Mouse (Mus musculus) ES-CJ7 (cell line): ENCODE measurements at regions not wholly inside any gene's neighbourhood (a gene's known extent, or its start where the extent isn't known, plus 50 kb on each side); places are given as distances from the start of the nearest gene placed in this dataset.

Experiments used
- DNase-seq: peaks from one replicate; pipeline ENCODE4 v3.0.0; 2011; ENCODE audit warnings: low read depth, low spot score

DNA sequence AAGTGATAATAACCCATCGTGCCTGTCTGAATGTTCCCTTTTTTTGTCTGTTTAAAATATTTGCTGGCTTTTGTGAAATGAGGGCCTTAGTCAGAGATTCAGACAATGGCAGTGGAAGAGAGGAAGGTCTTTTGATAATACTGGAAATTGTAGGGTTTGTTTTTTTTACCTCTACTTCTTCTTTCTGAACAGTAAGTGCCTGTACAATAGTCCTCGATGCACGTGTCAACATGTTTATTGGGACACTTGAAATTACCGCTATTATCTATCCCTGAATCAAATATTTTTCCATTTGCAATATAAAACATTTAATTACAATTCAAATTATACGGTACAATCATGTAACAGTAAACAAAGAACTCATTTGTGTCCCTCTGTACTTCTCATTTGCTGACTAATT is 733.5 kb downstream of the Fam19a2 start:
- no peak for DNase-seq

GRCm38 (mm10) chr10:123998959-123999358 is 735.2 kb downstream of the Fam19a2 start:
- no peak for DNase-seq

DNA sequence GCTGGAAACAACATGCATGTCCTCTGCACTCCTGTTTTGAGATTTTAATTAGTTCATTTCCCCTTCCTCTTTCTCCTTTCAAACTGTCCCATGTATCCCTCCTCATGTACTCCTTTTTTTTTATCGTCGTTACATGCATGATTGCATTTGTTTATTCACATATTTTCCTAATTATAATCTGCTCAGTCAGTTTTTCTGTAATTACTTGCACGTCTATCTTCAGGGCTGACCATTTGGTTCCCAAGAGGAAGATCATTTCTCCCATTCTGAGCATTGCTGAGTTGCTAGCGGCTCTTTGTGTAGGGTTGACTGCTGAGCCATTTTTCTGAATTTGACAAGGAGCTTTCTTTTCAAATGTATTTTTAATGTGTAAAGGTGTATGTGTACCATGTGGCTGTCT is 781.2 kb downstream of the Fam19a2 start:
- DNase-seq = no peak

- DNase-seq = no peak
Observed at GRCm38 (mm10) chr10:124045791-124046190, 782.0 kb downstream of the Fam19a2 start.

DNA sequence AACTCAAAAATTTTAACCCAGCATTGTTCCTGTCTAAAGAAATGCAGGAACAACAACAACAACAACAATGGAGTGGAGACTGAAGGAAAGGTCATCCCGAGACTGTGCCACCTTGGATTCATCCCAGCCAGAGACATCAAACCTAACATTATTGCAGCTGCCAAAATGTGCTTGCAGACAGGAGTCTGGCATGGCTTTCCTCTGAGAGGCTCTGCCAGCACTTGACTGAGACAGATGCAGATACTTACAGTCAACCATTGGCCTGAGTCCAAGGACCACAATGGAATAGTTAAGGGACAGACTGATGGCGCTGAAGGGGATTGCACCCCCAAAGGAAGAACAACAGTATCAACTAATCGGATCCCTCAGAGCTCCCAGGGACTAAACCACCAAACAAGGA is 819.0 kb downstream of the Fam19a2 start:
- no peak for DNase-seq

- DNase-seq = no peak
Observed at GRCm38 (mm10) chr10:124090547-124090946, 826.8 kb downstream of the Fam19a2 start.

DNA sequence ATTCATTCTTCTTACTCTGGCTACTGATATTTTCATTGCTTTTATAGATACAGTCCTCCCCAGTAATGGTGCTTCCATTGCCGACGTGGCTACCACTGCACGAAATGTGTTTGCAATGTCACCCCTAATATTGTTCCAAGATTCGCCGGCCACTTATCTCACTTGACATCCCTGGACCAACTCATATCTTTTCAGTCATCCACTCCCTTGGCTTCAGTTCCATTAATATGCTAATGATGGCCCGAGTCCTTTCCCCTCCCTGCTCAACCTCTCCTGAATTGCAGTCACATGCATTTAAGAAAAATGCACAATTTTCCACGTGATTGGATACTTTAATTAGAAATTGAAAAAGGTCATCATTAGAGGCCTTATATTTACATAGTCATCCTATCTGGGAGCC is 827.6 kb downstream of the Fam19a2 start:
- no peak for DNase-seq

GRCm38 (mm10) chr10:124119585-124119984 is 855.8 kb downstream of the Fam19a2 start:
- DNase-seq = no peak

DNA sequence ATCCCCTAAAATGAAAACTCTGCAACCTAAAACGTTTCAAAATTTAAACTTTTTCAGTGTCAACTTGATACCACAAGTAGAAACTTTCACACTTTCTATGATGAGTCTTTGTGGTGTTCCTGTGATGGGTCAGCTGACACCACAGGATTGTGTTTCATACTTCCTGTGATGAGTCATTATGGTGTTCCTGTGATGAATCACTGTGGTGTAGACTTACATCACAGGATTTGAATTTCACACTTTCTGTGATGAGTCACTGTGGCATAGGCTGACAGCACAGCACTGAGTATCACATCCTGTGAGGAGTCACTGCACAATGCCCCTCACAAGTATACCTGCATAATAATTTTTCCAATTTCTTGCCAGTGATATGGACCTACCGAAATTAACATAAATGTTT is 874.7 kb downstream of the Fam19a2 start:
- no peak for DNase-seq

DNA sequence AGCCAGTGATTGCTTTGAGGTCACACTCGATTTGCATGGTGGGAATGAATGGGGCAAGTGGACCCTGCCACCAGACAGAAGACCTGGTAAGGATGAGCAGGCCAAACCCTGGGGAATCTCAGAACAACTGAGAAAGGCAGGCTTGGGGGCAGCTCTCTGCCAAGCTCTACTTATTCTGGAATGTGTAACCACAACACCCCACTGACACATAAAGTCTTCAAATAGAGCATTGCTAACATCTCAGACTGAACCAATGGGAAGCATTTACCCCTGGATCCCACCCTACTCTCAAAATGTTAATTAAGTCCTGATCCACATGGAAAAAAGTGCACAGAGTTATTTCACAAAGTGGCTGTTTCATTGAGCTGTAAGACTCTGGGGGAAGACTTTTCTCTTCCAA is 878.5 kb downstream of the Fam19a2 start:
- no peak for DNase-seq

DNA sequence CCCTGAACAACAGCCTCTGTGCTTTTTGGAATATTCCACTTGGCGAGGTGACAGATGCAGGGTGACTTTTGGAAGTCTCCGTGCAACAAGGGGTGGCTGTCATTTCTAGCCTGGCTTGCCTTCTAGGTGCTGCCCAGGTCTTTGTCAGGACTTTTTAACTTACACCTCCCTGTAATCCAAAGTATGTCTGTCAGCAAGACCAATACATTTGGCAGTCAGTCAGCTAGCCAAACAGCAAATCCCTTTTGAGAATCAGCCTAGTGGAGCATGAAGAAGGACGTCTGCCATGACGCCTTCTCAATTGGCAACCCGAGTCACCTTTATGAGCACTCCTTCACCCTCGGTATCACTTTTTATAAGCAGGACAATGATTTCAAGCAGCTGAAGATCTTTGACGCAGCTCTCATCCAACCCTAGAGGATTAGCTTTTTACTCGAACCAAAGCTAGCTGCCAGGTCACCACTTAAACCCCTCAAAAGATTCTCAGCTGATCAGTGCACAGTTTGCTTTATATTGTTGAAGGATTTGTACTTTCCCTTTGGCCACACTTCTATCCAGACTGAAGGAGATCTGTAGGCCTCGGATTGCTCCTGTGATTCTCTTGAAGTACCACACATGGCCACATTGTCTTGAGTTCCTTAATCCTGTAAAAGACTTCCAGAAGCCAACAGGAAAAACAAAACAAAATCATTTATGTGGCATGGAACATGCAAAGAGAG is 883.1 kb downstream of the Fam19a2 start:
- DNase-seq = no peak

GRCm38 (mm10) chr10:124163441-124163840 is 899.6 kb downstream of the Fam19a2 start:
- DNase-seq = no peak

- DNase-seq = no peak
Observed at GRCm38 (mm10) chr10:124175598-124175997, 911.8 kb downstream of the Fam19a2 start.

DNA sequence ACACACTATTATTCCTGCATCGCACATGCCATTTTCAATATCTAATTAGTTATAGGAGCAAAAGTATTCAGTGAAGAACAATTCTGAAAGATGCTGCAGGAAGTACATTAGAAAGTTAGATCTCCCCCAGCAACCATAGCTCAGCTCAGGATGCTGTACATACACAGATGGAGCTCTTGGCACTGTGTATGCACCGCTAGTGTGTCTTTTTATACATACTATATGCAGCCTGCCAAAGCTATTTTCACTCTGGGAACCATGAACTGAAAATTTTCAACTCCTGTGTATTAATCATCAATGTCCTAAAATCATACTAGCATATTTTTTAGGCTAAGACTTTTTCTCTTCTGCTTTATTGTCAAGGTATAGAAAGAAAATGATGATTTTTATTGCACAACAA is 944.5 kb downstream of the Fam19a2 start:
- no peak for DNase-seq

DNA sequence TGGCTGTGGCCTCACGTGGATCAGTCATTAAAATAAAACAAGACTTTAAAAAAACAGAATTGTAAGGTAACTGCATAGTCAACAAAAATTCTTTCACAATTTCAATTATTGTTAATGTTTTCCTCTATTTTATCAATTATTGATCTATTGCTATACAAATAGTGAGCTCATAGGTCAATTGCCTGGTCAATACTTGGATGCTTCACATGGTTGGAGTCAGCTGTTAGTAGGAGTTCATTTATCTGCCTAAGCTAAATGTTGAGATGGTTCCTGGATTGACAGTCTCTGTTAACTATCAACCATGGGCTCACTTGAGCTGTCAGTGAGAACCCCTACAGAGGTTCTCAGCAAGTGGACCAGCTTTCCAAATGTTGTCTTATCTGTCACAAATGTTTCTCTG is 955.7 kb downstream of the Fam19a2 start:
- no peak for DNase-seq

DNA sequence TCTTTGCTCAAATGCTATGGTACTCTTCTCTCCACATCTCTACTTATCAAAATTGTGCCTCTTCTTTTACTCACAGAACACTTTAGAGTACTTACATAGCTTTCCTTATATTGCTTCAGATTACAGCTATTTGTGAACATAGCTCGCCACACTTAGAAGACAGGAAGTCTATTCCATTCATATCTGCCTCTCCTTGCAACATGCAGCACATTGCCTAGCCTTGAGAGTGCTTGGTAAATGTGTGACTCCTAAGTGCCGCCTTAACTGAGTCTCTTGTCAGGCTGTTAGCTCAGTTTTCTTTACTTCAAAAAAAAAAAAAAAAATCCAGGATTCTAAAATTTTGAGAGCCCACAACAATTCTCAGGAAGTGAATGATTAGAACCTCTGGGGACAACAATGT is 958.3 kb downstream of the Fam19a2 start:
- no peak for DNase-seq

DNA sequence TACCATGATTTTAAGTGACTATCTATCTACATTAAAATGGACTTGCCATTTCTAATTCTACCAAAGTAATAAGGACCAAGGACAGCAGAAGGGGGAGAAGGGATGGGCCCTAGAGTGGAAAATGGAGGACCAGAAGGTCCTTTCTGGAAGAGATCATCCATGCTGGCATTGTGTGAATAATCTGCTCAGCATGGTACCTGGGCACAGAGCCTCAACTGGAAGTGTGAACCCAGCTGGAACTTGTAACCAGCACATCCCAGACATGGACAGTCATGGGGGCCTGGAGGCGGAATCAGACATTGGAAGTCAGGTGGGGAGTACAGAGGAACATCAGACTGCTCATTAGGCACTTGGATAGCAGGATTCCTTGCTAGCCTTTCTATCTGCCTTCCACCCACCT is 963.3 kb downstream of the Fam19a2 start:
- no peak for DNase-seq

DNA sequence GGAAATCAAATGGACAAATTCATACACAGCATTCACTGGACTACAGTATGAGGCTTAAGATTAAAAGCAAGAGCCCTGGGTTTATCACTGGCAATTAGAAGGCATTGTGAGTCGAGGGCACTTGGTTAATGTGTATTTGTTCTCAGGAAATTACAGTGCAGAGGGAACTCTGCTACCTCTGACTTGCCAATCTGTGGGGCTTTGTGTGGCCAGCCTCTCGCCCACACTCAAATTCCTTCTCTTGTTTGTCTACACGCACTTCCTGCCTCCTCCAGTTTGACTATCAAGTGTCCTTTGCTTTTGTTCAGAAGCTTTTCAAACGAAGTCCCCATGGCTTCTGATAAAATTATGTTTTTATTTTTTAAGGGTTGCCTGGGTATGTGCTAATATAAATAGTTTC is 985.6 kb downstream of the Fam19a2 start:
- DNase-seq = no peak

- DNase-seq = no peak
Observed at GRCm38 (mm10) chr10:124250004-124250403, 986.2 kb downstream of the Fam19a2 start.

- no peak for DNase-seq
Observed at GRCm38 (mm10) chr10:124288301-124288995, 1024.7 kb downstream of the Fam19a2 start.

DNA sequence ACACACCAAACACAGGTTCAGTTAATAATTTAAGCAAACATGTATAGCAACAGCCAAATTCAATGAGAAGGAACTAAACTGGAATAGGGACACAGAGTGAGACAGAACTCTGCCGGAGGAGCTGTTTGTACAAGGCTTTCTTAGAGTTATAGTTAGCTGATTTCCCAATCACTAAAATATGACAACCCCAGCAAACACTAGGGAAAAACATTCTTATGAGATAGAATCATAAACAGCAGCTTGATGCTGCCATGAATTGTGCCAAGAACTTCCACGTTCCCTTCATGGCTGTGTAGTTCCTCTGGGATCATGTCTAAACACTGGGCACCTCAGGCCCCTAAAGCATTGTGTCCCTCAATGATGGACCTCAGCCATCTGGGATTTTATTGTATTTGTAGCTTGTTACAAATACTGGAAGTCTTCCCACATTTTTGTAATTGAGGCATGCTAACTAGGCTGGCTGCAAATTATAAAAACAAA is 1033.4 kb downstream of the Fam19a2 start:
- DNase-seq = no peak

DNA sequence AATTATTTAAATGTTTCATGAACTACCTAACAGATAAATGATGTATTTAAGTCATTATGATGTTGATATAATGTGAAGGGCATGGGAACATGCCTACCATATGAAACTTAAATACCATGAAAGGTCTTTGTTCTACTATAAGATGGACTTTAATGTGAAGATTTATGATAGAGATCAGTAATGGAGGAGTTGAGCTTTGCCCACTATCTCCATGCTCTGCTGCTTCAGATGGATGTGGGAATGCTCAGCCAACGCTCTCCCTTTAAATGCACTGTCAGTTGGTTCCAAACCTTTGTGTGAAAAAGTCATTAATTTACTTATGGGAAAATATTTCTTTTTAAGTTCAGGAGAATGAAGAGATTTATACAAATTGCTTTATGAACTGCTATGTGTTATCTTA is 1040.9 kb downstream of the Fam19a2 start:
- DNase-seq = no peak

DNA sequence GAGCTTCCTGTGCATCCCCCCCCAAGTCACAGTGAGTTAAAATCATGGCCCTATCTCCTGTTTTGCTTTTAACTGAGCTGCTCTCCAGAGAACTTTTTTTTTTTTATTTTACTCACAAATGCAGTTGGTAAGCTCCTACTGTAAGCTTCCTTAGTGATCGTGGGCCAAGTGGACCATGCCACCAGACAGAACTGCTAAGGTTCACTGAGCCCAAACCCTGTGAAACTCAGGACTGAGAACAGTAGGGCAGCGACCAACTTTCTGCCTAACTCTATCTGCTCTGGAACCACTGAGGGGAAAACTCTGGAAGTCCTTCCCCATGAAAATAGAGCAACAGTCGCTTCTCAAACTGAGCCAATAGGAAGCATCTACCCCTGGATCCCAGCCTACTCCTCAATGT is 1041.8 kb downstream of the Fam19a2 start:
- no peak for DNase-seq
